Mouse (Mus musculus): ENCODE results near the gene Cd300c.
"Not testable (repeated sequence)": the region's sequence is repeated elsewhere in the genome, so short reads cannot be mapped to it uniquely, and the experiment has no call there.

Cd300c gene

GRCm38 (mm10) chr11:114968752-114969207, at the start of gene Cd300c:
Cd300c (minus strand) TSS chr11:114969157.
- DNase-seq (ENCODE audit: low read depth, low spot score): peak; percentile 3
- no peaks in the 10 kb centered on the region for H3K27me3 ChIP-seq (ENCODE audit: control insufficient read depth, insufficient read depth, low read length, poor library complexity, severe bottlenecking)

GRCm38 (mm10) chr11:115016093-115016492, 47.1 kb upstream of the Cd300c start, which contains the start of gene Cd300ld2:
Cd300ld2 (minus strand) TSS chr11:115016193.
- not testable (repeated sequence) for H3K36me3 ChIP-seq (ENCODE audit: control insufficient read depth, insufficient read depth, low read length, poor library complexity, severe bottlenecking); H3K27me3 ChIP-seq (ENCODE audit: control insufficient read depth, insufficient read depth, low read length, poor library complexity, severe bottlenecking); DNase-seq (ENCODE audit: low read depth, low spot score)

More at GRCm38 (mm10) chr11:114968752-114969207, at the start of gene Cd300c:
- H3K36me3 ChIP-seq (ENCODE audit: control insufficient read depth, insufficient read depth, low read length, poor library complexity, severe bottlenecking): no peaks in the 10 kb centered on the region

DNA sequence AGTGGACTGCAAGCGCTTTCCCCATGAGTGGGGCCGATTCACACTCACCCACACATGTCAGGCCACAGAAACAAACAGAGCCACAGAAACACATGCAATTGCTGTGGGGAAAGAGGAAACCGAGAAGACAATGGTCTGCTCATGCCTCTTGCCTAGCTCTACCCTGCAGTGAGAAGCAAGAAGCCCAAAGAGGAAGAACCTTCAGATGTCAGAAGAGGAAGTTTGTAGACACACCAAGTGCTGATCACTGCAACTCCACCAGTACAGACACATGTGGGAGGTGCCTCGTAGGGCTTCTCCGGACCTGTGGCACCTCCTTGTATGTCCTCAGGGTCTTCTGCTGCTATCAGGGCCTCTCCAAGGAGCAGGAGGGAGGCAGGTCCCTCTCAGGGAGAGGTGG, 35.1 kb upstream of the Cd300c start:
- H3K27me3 ChIP-seq (ENCODE audit: control insufficient read depth, insufficient read depth, low read length, poor library complexity, severe bottlenecking): no peaks in the 10 kb centered on the region
- peak; percentile 17 for DNase-seq (ENCODE audit: low read depth, low spot score)
- H3K36me3 ChIP-seq (ENCODE audit: control insufficient read depth, insufficient read depth, low read length, poor library complexity, severe bottlenecking): no peaks in the 10 kb centered on the region

GRCm38 (mm10) chr11:115001474-115002040, 32.6 kb upstream of the Cd300c start, which contains the start of gene Cd300c2:
Cd300c2 (minus strand) TSS chr11:115001880.
- Histone ChIP-seq H3K36me3 (ENCODE audit: control insufficient read depth, insufficient read depth, low read length, poor library complexity, severe bottlenecking) (no peaks in the 10 kb centered on the region), H3K27me3 (ENCODE audit: control insufficient read depth, insufficient read depth, low read length, poor library complexity, severe bottlenecking) (no peaks in the 10 kb centered on the region)
- no peak for DNase-seq (ENCODE audit: low read depth, low spot score)

- no peaks in the 10 kb centered on the region for H3K36me3 ChIP-seq (ENCODE audit: control insufficient read depth, insufficient read depth, low read length, poor library complexity, severe bottlenecking)
- H3K27me3 ChIP-seq (ENCODE audit: control insufficient read depth, insufficient read depth, low read length, poor library complexity, severe bottlenecking): no peaks in the 10 kb centered on the region
- DNase-seq (ENCODE audit: low read depth, low spot score): no peak
These were observed 20.8 kb upstream of the Cd300c start, which contains the start of gene Cd300ld for GRCm38 (mm10) chr11:114989793-114990192. Cd300ld (minus strand) TSS chr11:114989922.

- Histone ChIP-seq H3K27me3 (ENCODE audit: control insufficient read depth, insufficient read depth, low read length, poor library complexity, severe bottlenecking) (no peaks in the 10 kb centered on the region), H3K36me3 (ENCODE audit: control insufficient read depth, insufficient read depth, low read length, poor library complexity, severe bottlenecking) (no peaks in the 10 kb centered on the region)
- no peak for DNase-seq (ENCODE audit: low read depth, low spot score)
These were observed 12.9 kb upstream of the Cd300c start for GRCm38 (mm10) chr11:114981866-114982265.

DNA sequence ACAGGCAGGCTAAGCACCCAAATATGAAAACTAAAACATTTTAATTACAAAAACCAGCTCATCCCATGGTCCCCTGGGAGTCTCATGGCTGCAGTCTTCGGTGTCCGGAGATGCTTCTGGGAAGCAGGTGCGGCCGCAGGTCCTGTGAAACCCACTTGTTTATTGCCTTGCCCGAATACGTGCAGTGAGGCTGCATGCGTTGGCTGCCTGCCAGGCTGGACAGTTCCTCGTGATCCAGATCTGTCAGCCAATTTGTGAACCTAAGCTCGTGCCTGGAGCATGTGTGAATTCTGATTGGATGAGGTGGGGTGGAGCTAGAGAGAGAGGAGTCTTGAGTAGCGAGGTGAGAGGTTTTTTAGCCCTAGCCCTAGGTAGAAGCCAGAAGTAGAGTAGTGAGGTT, 3.8 kb upstream of the Cd300c start:
- H3K27me3 ChIP-seq (ENCODE audit: control insufficient read depth, insufficient read depth, low read length, poor library complexity, severe bottlenecking): no peaks in the 10 kb centered on the region
- no peak for DNase-seq (ENCODE audit: low read depth, low spot score)
- no peaks in the 10 kb centered on the region for H3K36me3 ChIP-seq (ENCODE audit: control insufficient read depth, insufficient read depth, low read length, poor library complexity, severe bottlenecking)

DNA sequence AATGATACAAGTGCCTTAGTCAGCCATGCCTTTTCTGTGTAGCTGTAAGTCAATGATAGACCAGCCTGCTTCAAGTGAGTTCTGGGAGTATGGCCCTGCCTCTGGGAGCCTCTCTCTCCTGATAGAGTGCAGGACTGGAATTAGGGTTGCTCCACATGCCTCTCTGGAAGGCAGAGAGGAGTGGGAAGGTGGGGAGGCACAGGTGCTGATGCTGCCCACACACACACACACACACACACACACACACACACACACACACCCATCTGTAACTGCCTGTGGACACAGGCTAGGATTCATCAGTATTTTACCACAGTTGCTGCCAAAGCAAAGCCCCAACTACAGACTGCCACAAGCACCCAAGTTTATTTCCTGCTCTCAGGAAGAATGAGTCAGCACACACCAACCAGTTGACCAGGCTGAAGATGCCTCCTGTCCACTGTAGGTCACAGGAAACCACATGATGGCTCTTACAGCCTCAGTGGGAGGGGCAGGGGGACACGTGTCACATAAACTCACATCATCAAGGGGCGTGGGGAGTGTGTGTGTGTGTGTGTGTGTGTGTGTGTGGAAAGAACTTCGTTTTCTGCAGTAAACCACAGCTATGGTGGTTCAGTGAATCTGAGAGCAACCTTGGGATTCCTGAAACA, 3.7 kb downstream of the Cd300c start:
- Histone ChIP-seq H3K36me3 (ENCODE audit: control insufficient read depth, insufficient read depth, low read length, poor library complexity, severe bottlenecking) (no peaks in the 10 kb centered on the region), H3K27me3 (ENCODE audit: control insufficient read depth, insufficient read depth, low read length, poor library complexity, severe bottlenecking) (no peaks in the 10 kb centered on the region)
- no peak for DNase-seq (ENCODE audit: low read depth, low spot score)

DNA sequence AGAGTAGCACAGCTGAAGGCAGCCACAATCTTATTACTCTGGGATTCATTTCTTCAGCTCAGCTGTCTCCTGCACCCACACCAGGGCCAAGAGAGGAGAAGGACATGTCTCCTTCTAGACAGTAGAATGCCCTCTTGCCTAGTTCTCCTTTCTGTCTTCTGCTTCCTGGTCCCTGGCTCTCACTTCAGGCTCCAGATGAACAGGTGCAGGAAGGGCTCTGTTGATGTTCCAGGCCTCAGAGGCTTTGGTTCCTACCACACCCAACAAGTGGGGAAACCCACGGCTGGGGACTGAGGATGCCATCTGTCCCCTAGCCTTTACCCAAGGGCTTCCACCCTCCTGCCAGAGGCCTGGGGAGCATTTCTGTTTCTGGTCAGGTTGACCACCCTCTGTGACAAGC, 8.6 kb downstream of the Cd300c start:
- H3K27me3 ChIP-seq (ENCODE audit: control insufficient read depth, insufficient read depth, low read length, poor library complexity, severe bottlenecking): no peaks in the 10 kb centered on the region
- H3K36me3 ChIP-seq (ENCODE audit: control insufficient read depth, insufficient read depth, low read length, poor library complexity, severe bottlenecking): no peaks in the 10 kb centered on the region
- no peak for DNase-seq (ENCODE audit: low read depth, low spot score)

- Histone ChIP-seq H3K36me3 (ENCODE audit: control insufficient read depth, insufficient read depth, low read length, poor library complexity, severe bottlenecking) (no peaks in the 10 kb centered on the region), H3K27me3 (ENCODE audit: control insufficient read depth, insufficient read depth, low read length, poor library complexity, severe bottlenecking) (no peaks in the 10 kb centered on the region; the same call in 1 of the 2 replicates)
- DNase-seq (ENCODE audit: low read depth, low spot score): no peak
These were observed 34.8 kb downstream of the Cd300c start, which contains the start of gene Cd300lb for GRCm38 (mm10) chr11:114934144-114934543. Cd300lb (minus strand) TSS chr11:114934386.

GRCm38 (mm10) chr11:114933591-114933990, 35.4 kb downstream of the Cd300c start:
- DNase-seq (ENCODE audit: low read depth, low spot score): no peak
- Histone ChIP-seq H3K27me3 (ENCODE audit: control insufficient read depth, insufficient read depth, low read length, poor library complexity, severe bottlenecking) (no peaks in the 10 kb centered on the region), H3K36me3 (ENCODE audit: control insufficient read depth, insufficient read depth, low read length, poor library complexity, severe bottlenecking) (no peaks in the 10 kb centered on the region)

DNA sequence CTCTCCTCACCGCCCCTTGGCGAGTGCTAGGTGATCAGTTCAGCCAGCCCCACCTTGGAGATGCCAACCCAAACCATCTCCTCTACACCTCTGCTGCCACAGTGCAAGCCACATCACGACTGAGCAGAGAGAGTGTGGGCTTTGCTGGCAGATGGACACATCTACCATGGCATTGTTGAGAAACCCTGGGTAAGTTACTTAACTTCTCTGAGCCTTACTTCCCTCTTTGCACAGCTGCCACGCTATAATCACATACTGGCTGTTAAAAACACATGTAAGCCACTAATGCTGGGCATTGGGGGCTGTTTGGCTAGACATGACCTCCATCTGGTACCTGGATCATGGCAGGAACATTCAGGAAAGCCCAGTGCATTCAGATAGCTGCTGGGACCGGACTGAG, 37.9 kb downstream of the Cd300c start:
- no peaks in the 10 kb centered on the region for H3K36me3 ChIP-seq (ENCODE audit: control insufficient read depth, insufficient read depth, low read length, poor library complexity, severe bottlenecking)
- no peak for DNase-seq (ENCODE audit: low read depth, low spot score)
- no peaks in the 10 kb centered on the region for H3K27me3 ChIP-seq (ENCODE audit: control insufficient read depth, insufficient read depth, low read length, poor library complexity, severe bottlenecking)

GRCm38 (mm10) chr11:114929581-114929980, 39.4 kb downstream of the Cd300c start:
- Histone ChIP-seq H3K27me3 (ENCODE audit: control insufficient read depth, insufficient read depth, low read length, poor library complexity, severe bottlenecking) (no peaks in the 10 kb centered on the region), H3K36me3 (ENCODE audit: control insufficient read depth, insufficient read depth, low read length, poor library complexity, severe bottlenecking) (no peaks in the 10 kb centered on the region)
- no peak for DNase-seq (ENCODE audit: low read depth, low spot score)

DNA sequence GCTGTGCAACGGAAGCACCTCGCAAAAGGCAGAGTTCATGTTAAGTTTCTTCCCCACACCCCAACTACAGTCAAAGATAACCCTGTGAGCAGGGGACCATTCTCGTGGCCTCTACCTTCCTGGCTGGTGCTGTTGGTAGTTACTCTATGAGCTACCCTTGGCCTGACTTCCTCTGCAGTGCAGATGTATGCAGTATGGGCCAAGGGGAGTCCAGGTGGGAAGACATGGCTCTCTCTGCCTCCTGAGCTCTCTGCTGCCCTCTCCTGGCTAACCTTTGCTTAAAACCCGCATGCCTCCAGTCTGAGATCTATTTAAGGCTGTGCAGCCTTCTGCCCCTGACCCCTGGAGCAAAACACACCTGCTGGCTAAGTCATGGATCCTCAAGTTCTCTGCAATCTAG, 45.0 kb downstream of the Cd300c start:
- peak; percentile 77 for DNase-seq (ENCODE audit: low read depth, low spot score)
- no peaks in the 10 kb centered on the region for H3K27me3 ChIP-seq (ENCODE audit: control insufficient read depth, insufficient read depth, low read length, poor library complexity, severe bottlenecking)
- H3K36me3 ChIP-seq (ENCODE audit: control insufficient read depth, insufficient read depth, low read length, poor library complexity, severe bottlenecking): no peaks in the 10 kb centered on the region

GRCm38 (mm10) chr11:114922439-114922838, 46.5 kb downstream of the Cd300c start:
- peak; percentile 24 for DNase-seq (ENCODE audit: low read depth, low spot score)
- Histone ChIP-seq H3K36me3 (ENCODE audit: control insufficient read depth, insufficient read depth, low read length, poor library complexity, severe bottlenecking) (no peaks in the 10 kb centered on the region), H3K27me3 (ENCODE audit: control insufficient read depth, insufficient read depth, low read length, poor library complexity, severe bottlenecking) (no peaks in the 10 kb centered on the region)

All from splenic B cell, adult 2 months (primary cell).